Mouse (Mus musculus) liver, adult (tissue): Measurements from ENCODE around the gene Dmap1.

ENCODE experiments used
- GATA4 ChIP-seq: IDR thresholded peaks from 2 replicates; pipeline ENCODE4 v1.6.1; 2014; ENCODE audit warnings: mild to moderate bottlenecking, low read length; ENCODE audit not compliant: insufficient replicate concordance

Gene Dmap1

DNA sequence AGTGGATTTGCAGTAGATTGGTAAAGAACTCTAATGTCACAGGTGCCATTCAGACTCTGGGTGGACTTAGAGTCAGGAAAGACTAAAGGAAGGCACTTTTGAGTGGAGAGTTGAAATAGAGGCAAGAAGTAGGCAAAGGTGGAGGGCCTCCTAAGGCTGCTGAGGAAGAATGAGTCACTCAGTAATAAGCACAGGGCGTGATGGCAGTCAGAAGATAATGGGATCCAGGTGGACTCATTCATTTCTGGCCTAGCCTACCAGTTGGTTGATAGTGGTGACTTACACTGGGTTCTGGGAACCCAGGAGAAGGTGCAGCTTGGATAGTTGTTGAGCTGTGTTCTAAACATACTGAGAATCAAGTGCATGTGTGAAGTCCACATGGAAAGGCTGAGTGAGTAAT lies 40.3 kb downstream of the Dmap1 start:
- no peak for TF ChIP-seq GATA4

DNA sequence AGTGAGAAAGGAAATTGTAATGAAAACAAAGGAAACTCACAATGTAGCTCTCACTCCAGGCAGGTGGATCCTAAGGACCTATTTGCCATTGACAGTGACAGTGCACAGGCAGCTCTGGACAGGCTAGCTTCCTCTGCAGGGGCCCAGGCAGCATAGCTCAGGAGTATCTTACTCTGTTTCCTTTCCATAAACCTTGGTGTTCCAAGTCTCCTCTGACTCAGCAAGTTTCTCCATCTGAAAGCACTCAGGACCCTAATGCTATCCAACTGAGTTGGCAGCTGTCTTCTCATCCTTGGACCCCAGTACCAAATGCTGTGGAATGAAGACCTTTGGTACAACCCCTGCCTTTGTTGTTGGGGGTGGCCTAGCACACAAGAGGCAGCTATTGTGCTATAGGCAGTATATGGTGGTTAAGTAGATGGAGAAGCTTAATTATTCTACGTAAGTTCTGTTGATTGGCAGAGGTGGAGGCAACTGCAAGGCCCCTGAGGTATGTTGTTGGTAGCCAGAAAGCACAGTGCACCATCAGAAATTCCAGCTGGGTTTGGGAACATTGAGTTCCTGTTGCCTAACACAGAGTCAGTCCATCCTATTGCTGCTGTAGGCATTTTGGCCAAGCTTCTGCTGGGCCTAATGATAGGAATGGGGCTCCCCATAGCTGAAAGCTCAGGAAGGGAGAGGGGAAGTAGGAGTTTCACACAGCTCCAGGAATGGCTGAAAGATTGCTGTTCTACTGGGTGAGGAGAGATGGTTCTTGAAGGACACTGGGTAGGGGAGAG lies 41.0 kb downstream of the Dmap1 start:
- TF ChIP-seq GATA4, result no peak

DNA sequence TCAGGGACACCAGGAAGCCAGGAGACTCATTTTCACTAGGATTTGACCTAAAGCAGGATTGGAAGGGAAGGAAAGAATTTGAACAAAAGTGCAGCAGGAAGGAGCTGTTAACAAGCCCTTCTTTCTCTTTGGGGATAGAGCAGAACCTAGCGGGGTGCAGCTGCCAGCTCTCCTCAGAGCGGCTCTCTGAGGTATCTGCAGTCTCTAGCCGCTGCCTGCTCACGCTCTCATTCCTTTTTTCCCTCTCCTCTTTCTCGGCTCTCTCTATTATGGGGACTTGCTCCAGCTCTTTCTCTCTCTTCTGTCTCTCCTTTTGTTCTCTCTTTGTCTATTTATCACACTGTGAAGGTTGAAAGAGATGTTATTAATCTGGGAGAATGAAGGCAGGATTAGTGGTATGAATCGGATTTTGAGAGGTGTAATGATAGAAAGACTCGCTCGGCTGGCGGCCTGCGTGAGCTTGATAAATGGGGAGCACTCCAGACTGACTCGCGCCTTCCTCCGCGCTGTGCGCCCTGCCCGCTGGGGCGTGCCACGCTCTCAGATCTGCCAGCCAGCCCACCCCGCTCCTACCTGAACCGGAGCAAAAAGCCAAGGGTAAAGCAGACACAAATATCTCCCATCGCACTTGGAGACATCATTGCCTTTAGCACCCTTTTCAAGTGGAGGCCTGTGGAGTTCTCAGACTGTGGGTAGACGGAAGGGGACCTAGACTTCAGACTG lies 45.0 kb downstream of the Dmap1 start:
- no peak for TF ChIP-seq GATA4

DNA sequence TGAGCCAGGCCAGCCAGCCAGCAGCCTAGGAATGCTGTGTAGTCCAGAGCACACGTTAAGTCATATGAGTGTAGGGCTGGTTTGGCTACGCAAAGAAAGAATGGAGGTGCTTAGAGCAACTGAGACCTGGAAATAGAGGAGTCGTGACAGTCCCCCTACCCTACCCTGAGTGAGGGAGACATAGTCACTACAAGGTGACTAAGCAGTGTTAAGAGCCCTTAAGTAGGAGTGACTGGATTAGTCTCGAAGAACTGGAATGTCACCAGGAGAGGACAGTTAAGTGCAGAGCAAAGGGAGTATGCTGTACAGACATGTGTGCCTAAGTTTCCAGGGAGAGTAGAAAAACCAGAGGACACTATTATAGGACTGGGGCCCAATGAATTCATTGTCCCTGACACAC lies 45.9 kb downstream of the Dmap1 start:
- TF ChIP-seq GATA4, result no peak

DNA sequence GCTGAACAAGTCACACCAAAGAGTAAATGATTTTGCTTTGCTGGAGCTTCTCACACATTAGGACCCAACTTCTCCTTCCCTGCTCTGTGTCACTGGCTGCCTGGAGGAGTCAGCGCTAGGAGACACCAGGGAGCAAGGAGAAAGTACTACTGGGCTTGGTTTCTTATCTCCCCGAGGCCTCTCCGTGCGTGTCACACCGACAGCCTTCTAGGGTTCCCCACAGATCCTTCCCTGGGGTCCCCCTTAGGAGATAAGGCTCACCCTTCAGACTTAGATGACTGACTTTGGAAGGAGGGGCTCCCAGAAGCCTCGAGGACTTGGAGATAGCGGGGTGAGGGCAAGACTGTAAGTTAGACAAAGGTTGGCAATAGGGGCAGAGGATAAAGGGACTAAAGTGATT lies 47.4 kb downstream of the Dmap1 start:
- TF ChIP-seq GATA4, result no peak

DNA sequence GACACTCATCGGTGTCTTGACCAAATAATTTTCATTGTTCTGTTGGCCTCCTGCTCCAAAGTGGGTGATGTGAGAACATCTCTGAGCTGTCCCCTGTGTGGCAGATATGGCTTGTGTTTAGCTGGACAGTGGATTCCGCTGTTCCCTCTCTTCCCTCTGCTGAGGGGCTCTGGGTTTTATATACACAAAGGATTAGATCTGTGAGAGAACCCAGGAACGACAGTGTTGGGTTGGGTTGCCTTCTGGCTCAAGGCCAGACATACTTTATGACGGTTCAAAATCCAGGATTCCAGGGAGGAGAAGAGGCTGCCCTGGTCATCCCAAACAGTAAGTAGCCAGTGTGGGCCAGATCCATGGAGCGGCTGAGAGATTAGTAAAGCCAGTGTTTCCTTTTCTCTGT lies 48.5 kb downstream of the Dmap1 start:
- no peak for TF ChIP-seq GATA4

DNA sequence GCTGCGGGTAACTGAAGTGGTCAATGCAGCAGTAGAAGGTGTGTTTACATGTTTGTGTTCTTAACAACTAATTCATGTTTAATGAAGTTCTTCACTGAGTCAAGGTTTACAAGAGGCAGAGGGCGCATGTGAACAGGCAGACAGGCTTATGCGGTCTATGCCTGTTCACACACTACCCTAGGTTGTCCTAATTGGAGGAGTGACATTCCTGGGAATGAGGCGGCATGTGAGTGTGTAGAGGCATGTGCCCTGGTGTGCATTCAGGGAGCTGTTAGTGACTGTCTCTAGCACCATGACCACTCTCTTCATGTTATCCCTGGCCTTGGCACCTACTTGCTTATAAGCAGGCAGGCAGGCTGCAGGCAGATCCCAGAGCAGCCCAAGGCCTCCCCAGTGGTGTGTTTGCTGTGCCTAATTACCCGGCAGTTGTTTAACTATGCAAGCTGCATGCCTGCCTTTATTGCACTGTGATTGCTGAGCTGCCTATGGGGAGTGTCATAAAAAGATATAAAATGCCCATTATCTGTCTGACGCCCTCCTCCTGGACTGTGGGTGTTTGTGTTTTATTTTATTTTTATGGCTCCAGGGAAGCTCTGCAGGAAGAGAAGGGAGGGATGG lies 51.9 kb downstream of the Dmap1 start:
- no peak for TF ChIP-seq GATA4

DNA sequence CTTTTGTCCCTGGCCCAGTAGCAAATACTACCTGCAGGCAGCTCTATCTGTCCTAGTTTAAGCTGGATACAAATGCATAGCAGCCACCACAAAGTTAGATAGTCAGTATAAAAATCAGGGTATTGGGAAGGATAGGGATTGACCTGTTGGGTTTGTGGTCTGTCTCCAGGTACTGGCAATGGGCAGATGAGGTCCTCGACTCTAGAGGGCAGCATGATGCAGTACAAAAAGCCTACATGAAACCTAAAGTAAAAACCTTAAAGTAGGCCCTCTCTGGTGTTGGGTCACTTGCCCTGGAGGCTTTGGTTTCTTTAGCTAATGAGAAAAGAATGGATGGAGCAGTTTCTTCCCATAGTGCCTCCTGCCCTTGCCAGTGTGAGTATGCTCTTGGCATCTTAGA lies 53.6 kb downstream of the Dmap1 start:
- TF ChIP-seq GATA4, result no peak
